Mouse (Mus musculus): ENCODE measurements around the gene Gm3238. TPM values are rescaled to one million over a fixed set of nuclear protein-coding genes. Genes with fewer than 3 reads are reported as not detected.
"Not testable (repeated sequence)": the region's sequence is repeated elsewhere in the genome, so short reads cannot be mapped to it uniquely, and the experiment has no call there.

Gm3238 gene
- polyA plus RNA-seq, 1 experiment from 2014 or later = not detected

- H3K27me3 ChIP-seq (ENCODE audit: control insufficient read depth, insufficient read depth, low read depth, low read length); H3K4me3 ChIP-seq (ENCODE audit: low read depth, low read length); H3K36me3 ChIP-seq (ENCODE audit: control insufficient read depth, insufficient read depth, low read length); H3K4me1 ChIP-seq (ENCODE audit: control insufficient read depth, insufficient read depth, low read length); H3K4me2 ChIP-seq (ENCODE audit: low read length); H3K9me3 ChIP-seq (replicated peaks; ENCODE audit: control insufficient read depth, low read length, poor library complexity, severe bottlenecking); H3K27ac ChIP-seq (ENCODE audit: low read length); ATAC-seq; H3K9ac ChIP-seq (ENCODE audit: low read depth, low read length): not testable (repeated sequence)
- WGBS = no CpG with 5 or more reads among the region's 1 CpGs
These were observed 11.5 kb downstream of the Gm3238 start, which contains the start of gene Gm3233 for GRCm38 (mm10) chr10:77759582-77759981. Gene Gm3233, minus strand, starts transcription at chr10:77759682.

- Histone ChIP-seq H3K9ac (ENCODE audit: low read depth, low read length) (no peak overlapping the region), H3K4me3 (ENCODE audit: low read depth, low read length) (no peak overlapping the region), H3K36me3 (ENCODE audit: control insufficient read depth, insufficient read depth, low read length) (no peaks in the 10 kb centered on the region), H3K27me3 (ENCODE audit: control insufficient read depth, insufficient read depth, low read depth, low read length) (no peaks in the 10 kb centered on the region), H3K9me3 (replicated peaks; ENCODE audit: control insufficient read depth, low read length, poor library complexity, severe bottlenecking) (no peaks in the 10 kb centered on the region), H3K4me1 (ENCODE audit: control insufficient read depth, insufficient read depth, low read length) (no peaks in the 10 kb centered on the region), H3K4me2 (ENCODE audit: low read length) (no peak overlapping the region), H3K27ac (ENCODE audit: low read length) (no peak overlapping the region)
- no peak for ATAC-seq
These were observed 17.7 kb downstream of the Gm3238 start for GRCm38 (mm10) chr10:77753448-77753847.

GRCm38 (mm10) chr10:77752312-77752711, 18.8 kb downstream of the Gm3238 start:
- H3K4me3 ChIP-seq (ENCODE audit: low read depth, low read length); H3K9ac ChIP-seq (ENCODE audit: low read depth, low read length); ATAC-seq; H3K27ac ChIP-seq (ENCODE audit: low read length); H3K4me2 ChIP-seq (ENCODE audit: low read length); H3K27me3 ChIP-seq (ENCODE audit: control insufficient read depth, insufficient read depth, low read depth, low read length); H3K4me1 ChIP-seq (ENCODE audit: control insufficient read depth, insufficient read depth, low read length); H3K36me3 ChIP-seq (ENCODE audit: control insufficient read depth, insufficient read depth, low read length); H3K9me3 ChIP-seq (replicated peaks; ENCODE audit: control insufficient read depth, low read length, poor library complexity, severe bottlenecking): not testable (repeated sequence)
- WGBS = 65% methylated on average over 3 of the region's 3 CpGs

- not testable (repeated sequence) for H3K27me3 ChIP-seq (ENCODE audit: control insufficient read depth, insufficient read depth, low read depth, low read length); H3K4me3 ChIP-seq (ENCODE audit: low read depth, low read length); H3K36me3 ChIP-seq (ENCODE audit: control insufficient read depth, insufficient read depth, low read length); H3K4me1 ChIP-seq (ENCODE audit: control insufficient read depth, insufficient read depth, low read length); H3K9me3 ChIP-seq (replicated peaks; ENCODE audit: control insufficient read depth, low read length, poor library complexity, severe bottlenecking); H3K9ac ChIP-seq (ENCODE audit: low read depth, low read length); H3K4me2 ChIP-seq (ENCODE audit: low read length); H3K27ac ChIP-seq (ENCODE audit: low read length); ATAC-seq
- WGBS = 89% methylated on average over 1 of the region's 1 CpGs
These were observed 19.9 kb downstream of the Gm3238 start, which contains the start of gene Gm9736 for GRCm38 (mm10) chr10:77751254-77751653. Gene Gm9736, minus strand, starts transcription at chr10:77751354.

- ATAC-seq; H3K4me3 ChIP-seq (ENCODE audit: low read depth, low read length); H3K4me2 ChIP-seq (ENCODE audit: low read length); H3K27me3 ChIP-seq (ENCODE audit: control insufficient read depth, insufficient read depth, low read depth, low read length); H3K36me3 ChIP-seq (ENCODE audit: control insufficient read depth, insufficient read depth, low read length); H3K9ac ChIP-seq (ENCODE audit: low read depth, low read length); H3K4me1 ChIP-seq (ENCODE audit: control insufficient read depth, insufficient read depth, low read length); H3K9me3 ChIP-seq (replicated peaks; ENCODE audit: control insufficient read depth, low read length, poor library complexity, severe bottlenecking); H3K27ac ChIP-seq (ENCODE audit: low read length): not testable (repeated sequence)
- 88% methylated on average over 1 of the region's 1 CpGs for WGBS
These were observed 20.4 kb downstream of the Gm3238 start for GRCm38 (mm10) chr10:77750686-77751085.

GRCm38 (mm10) chr10:77741924-77742688, 29.0 kb downstream of the Gm3238 start, which contains the start of gene Gm18596:
Gene Gm18596, minus strand, starts transcription at chr10:77742638.
- ATAC-seq; H3K4me2 ChIP-seq (ENCODE audit: low read length); H3K4me3 ChIP-seq (ENCODE audit: low read depth, low read length); H3K9me3 ChIP-seq (replicated peaks; ENCODE audit: control insufficient read depth, low read length, poor library complexity, severe bottlenecking); H3K27ac ChIP-seq (ENCODE audit: low read length); H3K27me3 ChIP-seq (ENCODE audit: control insufficient read depth, insufficient read depth, low read depth, low read length); H3K4me1 ChIP-seq (ENCODE audit: control insufficient read depth, insufficient read depth, low read length); H3K9ac ChIP-seq (ENCODE audit: low read depth, low read length); H3K36me3 ChIP-seq (ENCODE audit: control insufficient read depth, insufficient read depth, low read length): not testable (repeated sequence)
- whole genome bisulfite sequencing = 50% methylated on average over 5 of the region's 5 CpGs

GRCm38 (mm10) chr10:77738929-77739328, 32.2 kb downstream of the Gm3238 start:
- H3K9me3 ChIP-seq (replicated peaks; ENCODE audit: control insufficient read depth, low read length, poor library complexity, severe bottlenecking) = no peaks in the 10 kb centered on the region
- no peaks in the 10 kb centered on the region for H3K4me1 ChIP-seq (ENCODE audit: control insufficient read depth, insufficient read depth, low read length)
- ATAC-seq = no peak
- no peaks in the 10 kb centered on the region for H3K27me3 ChIP-seq (ENCODE audit: control insufficient read depth, insufficient read depth, low read depth, low read length)
- no peak overlapping the region for H3K4me3 ChIP-seq (ENCODE audit: low read depth, low read length)
- no peak overlapping the region for H3K27ac ChIP-seq (ENCODE audit: low read length)
- H3K36me3 ChIP-seq (ENCODE audit: control insufficient read depth, insufficient read depth, low read length) = no peaks in the 10 kb centered on the region
- WGBS = 91% methylated on average over 4 of the region's 4 CpGs
- no peak overlapping the region for H3K9ac ChIP-seq (ENCODE audit: low read depth, low read length)
- H3K4me2 ChIP-seq (ENCODE audit: low read length) = no peak overlapping the region

GRCm38 (mm10) chr10:77735928-77736327, 35.2 kb downstream of the Gm3238 start:
- no peak overlapping the region for H3K27ac ChIP-seq (ENCODE audit: low read length)
- ATAC-seq = no peak
- no peak overlapping the region for H3K4me2 ChIP-seq (ENCODE audit: low read length)
- H3K4me1 ChIP-seq (ENCODE audit: control insufficient read depth, insufficient read depth, low read length) = no peaks in the 10 kb centered on the region
- H3K36me3 ChIP-seq (ENCODE audit: control insufficient read depth, insufficient read depth, low read length) = no peaks in the 10 kb centered on the region
- H3K9ac ChIP-seq (ENCODE audit: low read depth, low read length) = no peak overlapping the region
- no peaks in the 10 kb centered on the region for H3K27me3 ChIP-seq (ENCODE audit: control insufficient read depth, insufficient read depth, low read depth, low read length)
- no peaks in the 10 kb centered on the region for H3K9me3 ChIP-seq (replicated peaks; ENCODE audit: control insufficient read depth, low read length, poor library complexity, severe bottlenecking)
- H3K4me3 ChIP-seq (ENCODE audit: low read depth, low read length) = no peak overlapping the region
- 93% methylated on average over 1 of the region's 1 CpGs for WGBS

GRCm38 (mm10) chr10:77729241-77729640, 41.9 kb downstream of the Gm3238 start:
- 49% methylated on average over 4 of the region's 4 CpGs for WGBS
- no peaks in the 10 kb centered on the region for H3K27me3 ChIP-seq (ENCODE audit: control insufficient read depth, insufficient read depth, low read depth, low read length)
- no peak for ATAC-seq

More at GRCm38 (mm10) chr10:77729241-77729640, 41.9 kb downstream of the Gm3238 start:
- no peak overlapping the region for H3K4me2 ChIP-seq (ENCODE audit: low read length)
- H3K9me3 ChIP-seq (replicated peaks; ENCODE audit: control insufficient read depth, low read length, poor library complexity, severe bottlenecking) = no peaks in the 10 kb centered on the region
- H3K27ac ChIP-seq (ENCODE audit: low read length) = no peak overlapping the region
- H3K9ac ChIP-seq (ENCODE audit: low read depth, low read length) = no peak overlapping the region
- H3K36me3 ChIP-seq (ENCODE audit: control insufficient read depth, insufficient read depth, low read length) = no peaks in the 10 kb centered on the region
- no peaks in the 10 kb centered on the region for H3K4me1 ChIP-seq (ENCODE audit: control insufficient read depth, insufficient read depth, low read length)
- no peak overlapping the region for H3K4me3 ChIP-seq (ENCODE audit: low read depth, low read length)
